Mouse (Mus musculus) liver, adult 10 weeks (tissue): ENCODE results near the gene Kcnj12. TPM values are rescaled to one million over a fixed set of nuclear protein-coding genes. Genes with fewer than 3 reads are reported as not detected.

Experiments used
- polyA plus RNA-seq: library from polyadenylated mRNA; stranded (reverse); fragments of 350-450 nt; fragmentation: Illumina TruSeq; extraction: RNeasy Lipid Tissue Mini Kit (QIAGEN cat#74804); gene quantifications from one replicate; pipeline ENCODE4 v1.2.3, GENCODE M21; 2014; ENCODE audit warnings: low read depth, low replicate concordance

Kcnj12 gene
- not detected for polyA plus RNA-seq

GRCm38 (mm10) chr11:61022550-61023391 lies at the start of gene Kcnj12:
Kcnj12 (plus strand) TSS chr11:61022564.

Other genes starting within 250 kb of the Kcnj12 start
- 2.3 TPM for gene Top3a, start 245.2 kb upstream of the Kcnj12 start, polyA plus RNA-seq
- gene Smcr8, start 245.0 kb upstream of the Kcnj12 start, polyA plus RNA-seq: 8.0 TPM
- 109 TPM for gene Shmt1, start 210.8 kb upstream of the Kcnj12 start, polyA plus RNA-seq
- gene Dhrs7b, start 191.9 kb upstream of the Kcnj12 start, polyA plus RNA-seq: 4.6 TPM
- 9.5 TPM for gene Tmem11, start 143.3 kb upstream of the Kcnj12 start, polyA plus RNA-seq
- 0.69 TPM for gene Natd1, start 107.8 kb upstream of the Kcnj12 start, polyA plus RNA-seq
- 11.7 TPM for gene Map2k3, start 90.5 kb upstream of the Kcnj12 start, polyA plus RNA-seq
- 0.40 TPM for gene Tnfrsf13b, start 104.2 kb downstream of the Kcnj12 start, polyA plus RNA-seq
- gene Usp22, start 152.5 kb downstream of the Kcnj12 start, polyA plus RNA-seq: 8.4 TPM
- not detected for gene Aldh3a1, start 185.0 kb downstream of the Kcnj12 start, polyA plus RNA-seq
- 330 TPM for gene Aldh3a2, start 244.9 kb downstream of the Kcnj12 start, polyA plus RNA-seq